In genomic region chr5:113306750-113307477, GRCm38 (mm10) we compare ENCODE assay signal across 9 mouse cellular contexts. TPM values are rescaled to one million over a fixed set of nuclear protein-coding genes. Genes with fewer than 3 reads are reported as not detected.
DNase-seq lines count a peak whose midpoint lies in the region; ATAC-seq and TF ChIP-seq lines count a peak whose summit lies in the region.
"Had no signal": no experiment of that assay in that cellular context is flagged by ENCODE, and none has a peak within 500 bp of the region (broad histone marks: within the 10 kb centered on the region; RNA-seq: fewer than 3 reads in every experiment).

No protein-coding gene starts in this region.

- peaks cover 11% of the 10 kb centered on the region for H3K4me1 ChIP-seq in forebrain, embryonic 11.5 days (replicated peaks; ENCODE audit: control insufficient read depth, insufficient read depth, low read length)
- H3K4me1 ChIP-seq in intestine, embryonic 15.5 days (replicated peaks), result peaks cover 9% of the 10 kb centered on the region
- peaks cover 50% of the 10 kb centered on the region for H3K4me1 ChIP-seq in midbrain, embryonic 16.5 days (ENCODE audit: control insufficient read depth, insufficient read depth, low read length)
- H3K4me1 ChIP-seq in thymus, adult 2 months (replicated peaks; ENCODE audit: control insufficient read depth, insufficient read depth, low read length), result 0 out of 2 replicates have a peak, but pooled peaks cover 2% of the 10 kb centered on the region

- no peaks in the 10 kb centered on the region for H3K36me3 ChIP-seq in C2C12 (ENCODE audit: control insufficient read depth, insufficient read depth)
- H3K36me3 ChIP-seq in forebrain, embryonic 11.5 days (ENCODE audit: control insufficient read depth, insufficient read depth, low read length), result no peaks in the 10 kb centered on the region
- no peaks in the 10 kb centered on the region for H3K36me3 ChIP-seq in intestine, embryonic 15.5 days
- H3K36me3 ChIP-seq in midbrain, embryonic 16.5 days (ENCODE audit: control insufficient read depth, insufficient read depth, low read length), result no peaks in the 10 kb centered on the region
- no peaks in the 10 kb centered on the region for H3K36me3 ChIP-seq in thymus, adult 2 months (ENCODE audit: control insufficient read depth, insufficient read depth, low read length)

- TF ChIP-seq CTCF in C2C12 (IDR thresholded peaks at IDR 0.05; ENCODE audit: control insufficient read depth, insufficient read depth, insufficient read length), result no peak
- TF ChIP-seq CTCF in thymus, adult 2 months (IDR thresholded peaks at IDR 0.05; ENCODE audit: borderline replicate concordance, control insufficient read depth, extremely low read depth, insufficient read depth, low read length, poor library complexity), result no peak

- H3K4me3 ChIP-seq in C2C12 (ENCODE audit: insufficient read depth, poor library complexity, severe bottlenecking), result no peak overlapping the region
- H3K4me3 ChIP-seq in forebrain, embryonic 11.5 days (ENCODE audit: low read depth, low read length), result peak overlapping the region; percentile 30
- peak overlapping the region; percentile 14; the same call in 1 of the 2 replicates for H3K4me3 ChIP-seq in intestine, embryonic 15.5 days (replicated peaks)
- peak overlapping the region; percentile 32 for H3K4me3 ChIP-seq in midbrain, embryonic 16.5 days (ENCODE audit: low read depth, low read length)
- H3K4me3 ChIP-seq in thymus, adult 2 months (ENCODE audit: control insufficient read depth, insufficient read depth, low read length), result no peak overlapping the region

- H3K79me3 ChIP-seq in C2C12 (ENCODE audit: low read depth), result no peaks in the 10 kb centered on the region

- WGBS in forebrain, embryonic 11.5 days, result 3% methylated on average over 25 of the region's 25 CpGs
- 4% methylated on average over 25 of the region's 25 CpGs for WGBS in intestine, embryonic 15.5 days
- 2% methylated on average over 25 of the region's 25 CpGs for WGBS in midbrain, embryonic 16.5 days
- WGBS in thymus, adult 2 months, result 52% methylated on average over 25 of the region's 25 CpGs

- no peak for TF ChIP-seq POLR2A in thymus, adult 2 months (IDR thresholded peaks at IDR 0.05; ENCODE audit: control insufficient read depth, extremely low read depth, insufficient read depth, low read length, poor library complexity)

- peaks cover 32% of the 10 kb centered on the region for H3K27me3 ChIP-seq in C2C12 (ENCODE audit: control insufficient read depth, insufficient read depth, insufficient read length)
- H3K27me3 ChIP-seq in forebrain, embryonic 11.5 days (ENCODE audit: control insufficient read depth, insufficient read depth, low read length), result peaks cover 11% of the 10 kb centered on the region
- H3K27me3 ChIP-seq in intestine, embryonic 15.5 days (replicated peaks), result no peaks in the 10 kb centered on the region
- no peaks in the 10 kb centered on the region for H3K27me3 ChIP-seq in midbrain, embryonic 16.5 days (ENCODE audit: control insufficient read depth, insufficient read depth, low read depth, low read length)
- H3K27me3 ChIP-seq in thymus, adult 2 months (ENCODE audit: control insufficient read depth, insufficient read depth, low read length), result no peaks in the 10 kb centered on the region; the same call in 1 of the 2 replicates

- ATAC-seq in forebrain, embryonic 11.5 days (replicated peaks; ENCODE audit: low FRiP score), result peak; percentile 81
- peak; percentile 20; the same call in 1 of the 2 replicates for ATAC-seq in intestine, embryonic 15.5 days
- ATAC-seq in midbrain, embryonic 16.5 days, result peak; percentile 83

- peak overlapping the region; percentile 82 for H3K27ac ChIP-seq in forebrain, embryonic 11.5 days (ENCODE audit: low read depth, low read length)
- 0 out of 2 replicates have a peak overlapping the region, but pooled peaks have one; percentile 9 for H3K27ac ChIP-seq in intestine, embryonic 15.5 days
- H3K27ac ChIP-seq in midbrain, embryonic 16.5 days (ENCODE audit: low read length), result peak overlapping the region; percentile 95
- H3K27ac ChIP-seq in thymus, adult 2 months (ENCODE audit: control insufficient read depth, insufficient read depth, low read length), result no peak overlapping the region
- H3K27ac ChIP-seq: macrophage had no signal

- H3K9me3 ChIP-seq in forebrain, embryonic 11.5 days (ENCODE audit: control insufficient read depth, low read length), result no peaks in the 10 kb centered on the region
- H3K9me3 ChIP-seq in intestine, embryonic 15.5 days, result no peaks in the 10 kb centered on the region
- H3K9me3 ChIP-seq in midbrain, embryonic 16.5 days (replicated peaks; ENCODE audit: control insufficient read depth, low read length, poor library complexity, severe bottlenecking), result no peaks in the 10 kb centered on the region

- H3K4me2 ChIP-seq in forebrain, embryonic 11.5 days (ENCODE audit: low read depth, low read length, severe bottlenecking), result peak overlapping the region; percentile 70
- peak overlapping the region; percentile 59 for H3K4me2 ChIP-seq in intestine, embryonic 15.5 days (replicated peaks)
- H3K4me2 ChIP-seq in midbrain, embryonic 16.5 days (ENCODE audit: low read length), result peak overlapping the region; percentile 82

- no peak overlapping the region for H3ac ChIP-seq in C2C12 (ENCODE audit: control insufficient read depth, insufficient read length, low read depth)

- no peaks in the 10 kb centered on the region for H3K79me2 ChIP-seq in C2C12 (ENCODE audit: control insufficient read depth, insufficient read depth)

- peak overlapping the region; percentile 53 for H3K9ac ChIP-seq in forebrain, embryonic 11.5 days (ENCODE audit: low read length)
- no peak overlapping the region for H3K9ac ChIP-seq in intestine, embryonic 15.5 days
- peak overlapping the region; percentile 59; the same call in 1 of the 2 replicates for H3K9ac ChIP-seq in midbrain, embryonic 16.5 days (ENCODE audit: low read depth, low read length)

- peak; percentile 20 to 22 for DNase-seq in adrenal gland, postnatal 36 days
- peak; percentile 86 for DNase-seq in forebrain, embryonic 11.5 days (ENCODE audit: low spot score)
- DNase-seq in left cerebral cortex, adult 18-20 months (ENCODE audit: low spot score in 2 of 2), result peak; percentile 76 to 78
- DNase-seq in thymus, adult 2 months, result no peak
- no peak for DNase-seq in T-cell, adult 2 months (ENCODE audit: low spot score)

TF ChIP-seq in C2C12, 6 proteins besides CTCF, POLR2A, EP300 and RAD21:
- TF ChIP-seq FOSL1 (IDR thresholded peaks at IDR 0.05; ENCODE audit: insufficient read depth, low read length, poor library complexity, severe bottlenecking), result no peak
- no peak for TF ChIP-seq CEBPB (IDR thresholded peaks at IDR 0.05; ENCODE audit: low read depth)
- peak; percentile 25 for TF ChIP-seq USF1 (IDR thresholded peaks at IDR 0.05; ENCODE audit: low read depth)
- TF ChIP-seq MAX (IDR thresholded peaks at IDR 0.05), result no peak
- TF ChIP-seq MYOD1 (IDR thresholded peaks at IDR 0.05; ENCODE audit: control insufficient read depth, insufficient read length, low read depth), result no peak
- no peak for TF ChIP-seq MYOG (IDR thresholded peaks at IDR 0.05; ENCODE audit: control insufficient read depth, extremely low read depth, insufficient read length)
TF ChIP-seq in C2C12: peak in this region for 1.

RNA-seq across cellular contexts. Expression of gene Sgsm1, which starts 3.7 kb away (rescaled TPM):
- 1.9 TPM for polyA plus RNA-seq in C2C12 (2012; fragmentation: generic; extraction: Trizol)
- 1 to 10 TPM; 7.7 to 8.2 TPM for total RNA-seq in adrenal gland, postnatal 36 days (2021)
- polyA plus RNA-seq in forebrain, embryonic 11.5 days (2014; fragmentation: Nextera tagmentation; extraction: Ambion mirVana), result 14.4 and 15.7 TPM in 2 replicates
- 9.6 and 11.3 TPM in 2 replicates for polyA plus RNA-seq in intestine, embryonic 15.5 days (2015; fragmentation: Nextera tagmentation; extraction: Ambion mirVana)
- 100 to 1,000 TPM; 157 to 158 TPM for total RNA-seq in left cerebral cortex, adult 18-20 months (2021)
- polyA plus RNA-seq in midbrain, embryonic 16.5 days (2015; fragmentation: Nextera tagmentation; extraction: Ambion mirVana), result 27.5 and 29.4 TPM in 2 replicates
- polyA plus RNA-seq in thymus, adult 2 months (2012; rRNA removed), result 0.71 and 1.0 TPM in 2 replicates
- polyA plus RNA-seq: macrophage had no signal

RNA-seq across cellular contexts. Expression of gene Aym1, which starts 50.2 kb away (rescaled TPM):
- polyA plus RNA-seq in C2C12 (2012; fragmentation: generic; extraction: Trizol), result not detected
- not detected for total RNA-seq in adrenal gland, postnatal 36 days (2021)
- polyA plus RNA-seq in forebrain, embryonic 11.5 days (2014; fragmentation: Nextera tagmentation; extraction: Ambion mirVana), result not detected in 2 replicates
- not detected in 2 replicates for polyA plus RNA-seq in intestine, embryonic 15.5 days (2015; fragmentation: Nextera tagmentation; extraction: Ambion mirVana)
- not detected for total RNA-seq in left cerebral cortex, adult 18-20 months (2021)
- polyA plus RNA-seq in midbrain, embryonic 16.5 days (2015; fragmentation: Nextera tagmentation; extraction: Ambion mirVana), result not detected in 2 replicates
- not detected in 2 replicates for polyA plus RNA-seq in thymus, adult 2 months (2012; rRNA removed)
- polyA plus RNA-seq: macrophage had no signal

Comparison
In these comparisons a context has a peak if more than half of its experiments do, and no peak if none do; other contexts are left out.
1. H3K4me3 ChIP-seq: peak in forebrain, embryonic 11.5 days (single experiment), intestine, embryonic 15.5 days (single experiment) and midbrain, embryonic 16.5 days (single experiment); none in C2C12 (single experiment) and thymus, adult 2 months (single experiment).
2. DNase-seq: peak in adrenal gland, postnatal 36 days (2 of 2), forebrain, embryonic 11.5 days (single experiment) and left cerebral cortex, adult 18-20 months (2 of 2); none in thymus, adult 2 months (single experiment) and T-cell, adult 2 months (single experiment).
3. ATAC-seq: peak in every context shown above with its lines; median percentile 83 in midbrain, embryonic 16.5 days; 81 in forebrain, embryonic 11.5 days; 20 in intestine, embryonic 15.5 days.
4. Peak in every context shown above with its lines, with median percentiles within 50 percentile points of each other: H3K4me2 ChIP-seq.